Mouse (Mus musculus) embryonic facial prominence, embryonic 11.5 days (tissue): Measurements from ENCODE around the gene Hivep2. TPM values are rescaled to one million over a fixed set of nuclear protein-coding genes. Genes with fewer than 3 reads are reported as not detected.

Experiments
- ATAC-seq: fragments of 200-750 bp; cut with Nextera tagmentation; replicated peaks from 2 replicates; pipeline ENCODE4 v1.8.0; 2017; ENCODE audit warnings: low read depth; ENCODE audit not compliant: insufficient number of reproducible peaks, low FRiP score, low TSS enrichment
- DNase-seq: peaks from one replicate; pipeline ENCODE4 v3.0.0-alpha.2; 2015; ENCODE audit warnings: low spot score
- H3K27ac ChIP-seq: fragments of 300-500 bp; sonication (generic); replicated peaks from 2 replicates; pipeline ENCODE4 v1.5.1; 2014; ENCODE audit warnings: mild to moderate bottlenecking, low read depth, low read length, control low read depth
- H3K27me3 ChIP-seq: fragments of 300-500 bp; sonication (generic); 2 replicates; pipeline ENCODE4 v1.6.1; 2014; ENCODE audit warnings: mild to moderate bottlenecking, low read length, moderate library complexity, mixed read lengths; ENCODE audit not compliant: control insufficient read depth, insufficient read depth
- H3K36me3 ChIP-seq: fragments of 300-500 bp; sonication (generic); replicated peaks from 2 replicates; pipeline ENCODE4 v1.6.1; 2014; ENCODE audit warnings: low read depth, mild to moderate bottlenecking, low read length, moderate library complexity, mixed read lengths; ENCODE audit not compliant: control insufficient read depth, insufficient read depth
- H3K4me1 ChIP-seq: fragments of 300-500 bp; sonication (generic); 2 replicates; pipeline ENCODE4 v1.6.1; 2014; ENCODE audit warnings: low read length, mixed read lengths; ENCODE audit not compliant: control insufficient read depth, insufficient read depth
- H3K4me2 ChIP-seq: fragments of 300-500 bp; sonication (generic); 2 replicates; pipeline ENCODE4 v1.6.1; 2014; ENCODE audit warnings: low read depth, mild to moderate bottlenecking, control low read depth, low read length, moderate library complexity
- H3K4me3 ChIP-seq: fragments of 300-500 bp; sonication (generic); 2 replicates; pipeline ENCODE4 v1.5.1; 2014; ENCODE audit warnings: low read depth, low read length, control low read depth
- H3K9ac ChIP-seq: fragments of 300-500 bp; sonication (generic); replicated peaks from 2 replicates; pipeline ENCODE4 v1.6.1; 2014; ENCODE audit warnings: mild to moderate bottlenecking, control low read depth, low read length
- H3K9me3 ChIP-seq: fragments of 300-500 bp; sonication (generic); replicated peaks from 2 replicates; pipeline ENCODE4 v1.6.1; 2016; ENCODE audit warnings: mild to moderate bottlenecking, low read length, inconsistent platforms, mixed read lengths; ENCODE audit not compliant: control insufficient read depth
- WGBS: fragments of 180-500 bp; shearing (Covaris S2); extraction: QIAGEN DNeasy Blood & Tissue Kit; methylation state at CpG from one replicate; pipeline ENCODE4 v1.1.7; 2014; 5-methylcytosine and 5-hydroxymethylcytosine counted together
- polyA plus RNA-seq: library from polyadenylated mRNA; unstranded; fragments of >200 nt; fragmentation: Nextera tagmentation; extraction: Ambion mirVana; gene quantifications from 2 replicates; pipeline ENCODE4 v1.2.1, GENCODE M21; 2014

The Hivep2 gene
- 4.4 and 5.1 TPM in 2 replicates for polyA plus RNA-seq

- H3K4me2 ChIP-seq, result peak within 1 kb of the TSS; percentile 98
- H3K4me1 ChIP-seq, result peaks cover 4% of the 10 kb centered on the region; the same call in 1 of the 2 replicates
- H3K36me3 ChIP-seq, result no peaks in the 10 kb centered on the region
- no peaks in the 10 kb centered on the region for H3K9me3 ChIP-seq
- H3K27ac ChIP-seq, result peak within 1 kb of the TSS; percentile 88
- peak; percentile 60 for ATAC-seq
- under 1% methylated on average over 65 of the region's 67 CpGs for WGBS
- peak; percentile 56 for DNase-seq
- H3K9ac ChIP-seq, result peak within 1 kb of the TSS; percentile 78
- H3K27me3 ChIP-seq, result no peaks in the 10 kb centered on the region
- H3K4me3 ChIP-seq, result peak within 1 kb of the TSS; percentile 74
These were observed at the start of gene Hivep2 for GRCm38 (mm10) chr10:13965974-13966829. TSS of gene Hivep2 (plus strand) at chr10:13966075.

GRCm38 (mm10) chr10:13916645-13917342, 49.1 kb upstream of the Hivep2 start:
- Histone ChIP-seq H3K27ac (no peak overlapping the region), H3K4me3 (no peak overlapping the region), H3K36me3 (no peaks in the 10 kb centered on the region), H3K9me3 (no peaks in the 10 kb centered on the region), H3K4me1 (no peaks in the 10 kb centered on the region), H3K27me3 (no peaks in the 10 kb centered on the region), H3K4me2 (no peak overlapping the region), H3K9ac (no peak overlapping the region)
- DNase-seq (peak; percentile 50), ATAC-seq (peak; percentile 73; the same call in 1 of the 2 replicates)
- 29% methylated on average over 12 of the region's 12 CpGs for WGBS

- 88% methylated on average over 9 of the region's 9 CpGs for WGBS
- H3K4me2 ChIP-seq, result no peak overlapping the region
- H3K9me3 ChIP-seq, result no peaks in the 10 kb centered on the region
- ATAC-seq, result no peak
- H3K27ac ChIP-seq, result no peak overlapping the region
- H3K4me1 ChIP-seq, result no peaks in the 10 kb centered on the region
- no peak overlapping the region for H3K9ac ChIP-seq
- H3K27me3 ChIP-seq, result no peaks in the 10 kb centered on the region
- H3K36me3 ChIP-seq, result no peaks in the 10 kb centered on the region
- no peak overlapping the region for H3K4me3 ChIP-seq
- no peak for DNase-seq
These were observed 44.1 kb upstream of the Hivep2 start for GRCm38 (mm10) chr10:13921641-13922385.

- DNase-seq (no peak), ATAC-seq (no peak)
- no peak overlapping the region for H3K4me2 ChIP-seq
- no peak overlapping the region for H3K27ac ChIP-seq
- no peak overlapping the region for H3K4me3 ChIP-seq
- H3K4me1 ChIP-seq, result no peaks in the 10 kb centered on the region
- no peaks in the 10 kb centered on the region for H3K36me3 ChIP-seq
- H3K27me3 ChIP-seq, result no peaks in the 10 kb centered on the region
- no peaks in the 10 kb centered on the region for H3K9me3 ChIP-seq
- H3K9ac ChIP-seq, result no peak overlapping the region
- 83% methylated on average over 5 of the region's 5 CpGs for WGBS
These were observed 36.6 kb upstream of the Hivep2 start for GRCm38 (mm10) chr10:13929306-13929705.

- H3K36me3 ChIP-seq, result no peaks in the 10 kb centered on the region
- H3K9ac ChIP-seq, result no peak overlapping the region
- no peaks in the 10 kb centered on the region for H3K9me3 ChIP-seq
- no peak for DNase-seq
- no peak for ATAC-seq
- WGBS, result 76% methylated on average over 3 of the region's 3 CpGs
- no peak overlapping the region for H3K4me3 ChIP-seq
- H3K27me3 ChIP-seq, result no peaks in the 10 kb centered on the region
- no peak overlapping the region for H3K4me2 ChIP-seq
- no peaks in the 10 kb centered on the region for H3K4me1 ChIP-seq
- H3K27ac ChIP-seq, result no peak overlapping the region
These were observed 33.7 kb upstream of the Hivep2 start for GRCm38 (mm10) chr10:13932147-13932546.

- Histone ChIP-seq H3K4me2 (no peak overlapping the region), H3K27me3 (no peaks in the 10 kb centered on the region), H3K9ac (no peak overlapping the region), H3K9me3 (no peaks in the 10 kb centered on the region), H3K4me1 (no peaks in the 10 kb centered on the region), H3K4me3 (no peak overlapping the region), H3K36me3 (no peaks in the 10 kb centered on the region), H3K27ac (no peak overlapping the region)
- DNase-seq (no peak), ATAC-seq (no peak)
- WGBS, result 88% methylated on average over 7 of the region's 7 CpGs
These were observed 32.6 kb upstream of the Hivep2 start for GRCm38 (mm10) chr10:13933320-13933719.

- no peak overlapping the region for H3K4me3 ChIP-seq
- no peaks in the 10 kb centered on the region for H3K27me3 ChIP-seq
- ATAC-seq (no peak), DNase-seq (no peak)
- H3K4me1 ChIP-seq, result no peaks in the 10 kb centered on the region
- no peak overlapping the region for H3K9ac ChIP-seq
- WGBS, result 81% methylated on average over 2 of the region's 2 CpGs
- no peaks in the 10 kb centered on the region for H3K36me3 ChIP-seq
- H3K4me2 ChIP-seq, result no peak overlapping the region
- no peaks in the 10 kb centered on the region for H3K9me3 ChIP-seq
- no peak overlapping the region for H3K27ac ChIP-seq
These were observed 30.2 kb upstream of the Hivep2 start for GRCm38 (mm10) chr10:13935646-13936045.
